Mouse (Mus musculus): ENCODE measurements around the gene Olfr224.
A peak's percentile ranks its signal among the peaks of the same experiment; 100 is the strongest.
"Not testable (repeated sequence)": the region's sequence is repeated elsewhere in the genome, so short reads cannot be mapped to it uniquely, and the experiment has no call there.

Olfr224 gene

DNA sequence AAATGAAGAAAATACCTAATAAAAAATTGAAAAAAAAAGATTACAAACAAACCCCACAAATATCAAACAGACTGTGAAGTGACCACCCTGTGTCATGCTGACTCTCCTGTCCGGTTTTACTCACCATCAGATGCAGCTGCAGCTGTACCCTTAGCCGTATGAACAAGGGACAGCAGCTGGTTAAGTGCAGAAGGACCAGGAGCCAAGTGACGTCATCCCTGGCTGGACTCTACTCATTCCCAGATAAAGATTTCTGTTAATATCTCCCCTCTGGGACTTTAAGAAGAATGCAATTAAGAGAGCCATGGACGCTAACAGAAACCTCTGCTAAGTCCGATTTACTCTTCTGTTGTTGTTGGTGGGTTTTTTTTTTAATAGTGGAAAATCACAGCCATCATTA lies at the start of gene Olfr224:
Olfr224 (minus strand) TSS at position 149 of the 400 bp plus-strand sequence.
- no peak for DNase-seq (ENCODE audit: low spot score)

DNA sequence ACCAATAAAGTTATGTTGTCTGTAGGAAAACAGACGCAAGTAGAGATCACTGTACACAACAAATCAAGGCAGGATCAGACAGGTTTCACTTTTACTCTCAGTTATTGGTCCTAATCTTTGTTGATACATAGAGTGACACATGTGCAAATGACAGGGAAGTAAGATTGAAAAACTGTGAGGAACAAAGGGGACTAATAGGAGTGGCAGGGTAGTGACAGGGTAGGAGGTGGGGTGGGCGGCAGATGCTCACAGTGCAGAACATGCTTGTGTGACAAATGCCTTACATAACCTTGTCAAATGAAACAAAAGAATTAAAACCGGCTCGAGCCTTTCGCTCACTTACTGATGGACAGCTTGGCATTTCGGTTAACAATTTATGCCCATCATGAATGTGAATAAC lies 48.4 kb upstream of the Olfr224 start:
- DNase-seq (ENCODE audit: low spot score), result no peak

DNA sequence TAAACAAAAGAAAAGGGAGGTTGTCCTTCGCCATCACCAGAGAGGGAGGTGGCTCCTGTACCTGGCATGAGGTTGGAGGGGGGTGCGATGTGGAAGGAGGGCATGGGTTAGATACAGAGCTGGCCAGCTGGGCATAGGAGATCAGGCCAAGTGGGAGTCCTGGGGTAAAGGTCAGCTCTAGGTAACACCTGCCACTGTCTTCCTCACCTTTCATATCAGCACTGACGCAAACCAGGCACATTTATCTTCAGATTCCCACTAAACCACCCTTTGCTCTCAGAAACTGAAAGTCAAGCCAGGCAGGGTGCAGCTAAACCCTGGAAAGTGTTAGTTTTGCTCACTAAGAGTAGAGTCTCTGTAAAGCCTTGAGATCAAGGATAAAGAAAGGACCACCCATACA lies 48.0 kb upstream of the Olfr224 start:
- DNase-seq (ENCODE audit: low spot score), result no peak

DNA sequence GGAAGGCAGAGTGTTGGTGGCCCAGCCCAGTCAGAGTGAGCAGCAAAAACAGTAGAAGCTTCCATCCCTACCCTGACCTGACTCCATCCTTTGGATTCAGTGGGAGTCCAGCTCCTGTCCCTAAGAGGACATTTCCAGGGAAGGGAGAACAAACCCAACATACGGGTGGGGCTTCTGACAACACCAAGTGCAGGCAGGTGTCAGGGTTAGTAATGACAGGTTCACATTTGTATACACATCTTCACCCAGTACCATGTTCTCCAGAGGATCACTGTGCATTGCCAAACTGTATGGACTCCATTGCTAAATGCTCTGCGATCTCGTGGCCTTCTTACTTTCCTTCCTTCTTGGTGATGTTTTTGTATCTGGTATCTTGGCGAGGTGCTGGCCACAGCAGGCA lies 45.6 kb upstream of the Olfr224 start, which contains the start of gene 2210407C18Rik:
2210407C18Rik (minus strand) TSS at position 101 of the 400 bp plus-strand sequence.
- no peak for DNase-seq (ENCODE audit: low spot score)

DNA sequence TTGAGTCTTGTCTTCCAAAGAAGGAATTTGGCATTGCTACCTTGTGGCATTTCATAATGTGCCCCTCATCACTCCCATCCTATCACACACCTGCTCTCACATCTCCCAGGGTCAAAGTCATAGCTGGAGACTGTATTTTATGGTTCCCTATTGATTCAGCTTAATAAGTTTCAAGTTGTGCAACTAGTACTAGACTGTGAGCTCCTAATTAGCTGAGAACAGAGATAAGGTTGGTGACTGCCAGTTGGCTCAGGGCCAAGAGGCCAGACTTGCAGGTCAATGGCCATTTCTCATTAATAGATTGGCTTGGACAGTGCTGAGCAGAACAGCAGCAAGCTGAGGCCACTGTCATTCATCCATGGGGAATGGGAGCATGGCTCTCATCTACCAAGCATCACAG lies 44.2 kb upstream of the Olfr224 start:
- DNase-seq (ENCODE audit: low spot score), result no peak

DNA sequence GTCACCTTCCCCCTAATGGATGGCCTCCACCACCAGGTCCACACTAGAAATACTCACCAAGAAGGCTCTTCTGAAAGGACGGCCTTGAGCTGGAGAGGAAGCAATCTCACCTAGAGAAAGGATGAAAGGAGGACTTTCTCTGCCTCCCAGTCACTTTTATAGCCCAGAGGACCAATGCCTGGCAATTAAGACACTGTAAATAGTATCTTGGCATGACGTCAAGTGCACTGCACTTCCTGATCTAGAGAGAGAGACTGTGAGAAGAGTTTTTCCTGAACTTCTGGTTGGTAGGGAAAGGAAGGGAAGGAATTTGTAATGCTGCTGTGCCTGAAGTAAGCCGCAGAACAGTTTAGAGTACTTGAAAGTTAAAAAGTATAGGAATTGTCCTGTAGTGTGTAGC lies 43.0 kb upstream of the Olfr224 start:
- no peak for DNase-seq (ENCODE audit: low spot score)

DNA sequence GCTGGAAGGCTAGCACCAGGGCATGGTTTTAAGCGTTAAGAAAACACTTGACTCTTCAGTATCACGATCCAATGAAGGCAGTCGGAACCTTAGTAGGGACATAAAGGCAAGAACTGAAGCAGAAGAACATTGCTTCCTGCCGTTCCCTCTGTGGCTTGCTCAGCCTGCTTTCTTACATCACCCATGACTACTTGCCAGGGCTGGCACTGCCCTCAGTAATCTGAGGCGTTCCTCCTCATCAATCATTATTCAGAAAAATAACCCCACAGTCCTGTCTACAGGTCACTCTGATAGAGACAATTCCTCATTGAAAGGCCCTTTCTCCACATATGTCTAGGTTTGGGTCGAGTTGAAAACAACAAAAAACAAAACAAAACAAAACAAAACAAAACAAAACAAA lies 36.7 kb upstream of the Olfr224 start:
- DNase-seq (ENCODE audit: low spot score), result no peak

DNA sequence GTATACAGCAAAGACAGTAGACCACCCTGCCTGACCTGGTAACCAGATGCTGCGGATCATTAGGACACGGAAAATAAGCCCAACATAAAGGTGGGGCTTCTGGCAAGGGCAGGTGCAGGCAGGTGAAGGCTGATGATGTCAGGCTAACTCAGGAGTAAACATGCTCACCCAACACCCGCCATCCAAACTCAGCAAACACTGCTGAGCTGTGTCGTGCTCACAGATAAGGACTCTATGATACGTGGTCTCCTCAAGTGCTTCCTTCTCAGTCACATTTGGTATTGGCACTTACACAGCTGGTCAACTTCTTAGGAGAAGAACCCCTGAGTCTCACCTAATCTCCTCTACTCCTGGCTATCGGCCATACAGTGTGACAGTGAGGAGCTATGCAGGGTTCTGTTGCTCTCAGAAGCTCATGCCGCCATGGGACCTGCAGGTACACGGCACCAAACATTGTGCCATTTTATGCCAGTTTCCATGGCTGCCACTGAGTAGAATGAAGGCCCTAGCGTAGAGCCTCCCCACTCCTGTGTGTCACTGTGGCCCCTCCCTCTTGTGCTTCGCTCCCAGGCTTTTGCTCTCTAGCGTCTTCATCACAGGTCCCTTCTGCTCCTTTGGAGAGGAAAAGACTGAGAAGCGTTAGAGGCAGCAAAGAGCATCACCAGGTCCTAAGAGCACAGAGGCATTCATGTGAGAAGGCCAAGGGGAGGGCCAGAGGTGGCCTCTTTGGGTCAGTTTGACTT lies 36.0 kb upstream of the Olfr224 start:
- no peak for DNase-seq (ENCODE audit: low spot score)

DNA sequence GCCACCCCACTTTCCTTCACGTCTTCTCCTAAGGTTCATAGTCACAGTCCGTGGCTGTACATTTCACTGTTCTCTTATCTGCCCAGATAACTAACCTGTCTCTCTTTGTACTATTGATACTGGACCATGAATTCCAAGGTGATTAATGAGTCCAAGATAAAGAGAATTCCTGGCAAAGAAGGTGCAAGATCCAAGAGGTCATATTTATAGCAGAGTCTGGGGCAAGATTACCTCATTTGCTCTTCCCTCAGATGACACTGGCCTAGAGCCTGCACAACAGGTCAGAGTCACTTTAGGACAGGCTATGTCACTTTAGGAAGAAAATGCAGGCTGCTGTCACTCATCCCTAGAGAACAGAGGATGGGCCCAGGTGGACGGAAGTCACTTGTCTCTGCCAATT lies 34.9 kb upstream of the Olfr224 start:
- no peak for DNase-seq (ENCODE audit: low spot score)

DNA sequence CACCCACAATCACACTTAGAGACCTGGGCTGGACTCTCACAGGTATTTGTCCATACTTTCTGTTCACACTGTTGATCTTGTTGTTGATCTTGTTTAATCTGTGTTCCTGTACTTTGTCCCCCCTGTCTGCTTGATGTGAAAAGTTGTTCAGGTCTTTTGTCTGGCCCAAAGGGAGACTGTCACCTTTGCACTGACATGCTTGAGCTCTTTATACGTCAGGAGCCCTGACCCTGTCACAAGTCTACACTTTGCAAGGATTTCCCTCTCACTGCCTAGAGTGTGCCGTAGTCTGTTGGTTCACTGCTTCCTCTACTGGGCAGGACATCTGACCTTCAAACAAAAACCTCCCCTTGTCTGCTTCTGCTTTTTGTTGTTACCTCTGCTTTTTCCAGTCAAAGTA lies 34.3 kb upstream of the Olfr224 start:
- no peak for DNase-seq (ENCODE audit: low spot score)

DNA sequence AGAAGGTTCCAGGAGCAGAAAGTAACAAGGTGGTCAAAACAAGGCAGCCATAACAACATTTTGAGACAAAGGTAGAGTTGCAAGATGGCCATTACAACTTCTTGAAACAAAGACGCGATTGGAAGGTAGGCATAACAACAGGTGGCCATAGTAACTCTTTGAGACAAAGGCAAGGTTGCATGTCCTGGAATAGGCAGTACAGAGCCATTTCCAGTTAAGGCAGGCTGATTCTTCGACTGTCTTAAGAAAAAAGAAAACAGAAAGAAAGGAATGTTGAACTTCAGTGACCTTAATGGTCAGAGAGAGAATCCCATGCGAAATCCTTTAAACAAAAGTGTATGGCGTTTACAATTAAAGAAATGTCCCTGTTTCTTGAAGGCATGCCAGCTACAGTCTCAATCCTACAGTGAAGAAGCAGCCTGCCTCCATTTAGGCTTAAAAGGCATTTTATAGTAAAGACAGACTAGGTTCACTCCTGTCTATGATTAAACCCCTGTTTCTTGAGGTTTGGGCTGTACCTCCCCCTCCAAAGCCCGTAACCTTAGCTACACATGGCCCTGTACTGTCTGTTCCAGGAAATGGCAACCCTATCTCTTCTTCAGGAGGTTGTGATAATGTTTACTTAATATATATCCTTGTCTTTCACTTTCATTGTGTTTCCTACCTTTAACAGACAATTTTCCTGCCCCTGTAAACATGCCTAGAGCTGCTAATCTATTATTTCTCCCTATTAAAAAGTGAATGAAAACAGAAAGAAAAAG lies 32.6 kb upstream of the Olfr224 start:
- no peak for DNase-seq (ENCODE audit: low spot score)

DNA sequence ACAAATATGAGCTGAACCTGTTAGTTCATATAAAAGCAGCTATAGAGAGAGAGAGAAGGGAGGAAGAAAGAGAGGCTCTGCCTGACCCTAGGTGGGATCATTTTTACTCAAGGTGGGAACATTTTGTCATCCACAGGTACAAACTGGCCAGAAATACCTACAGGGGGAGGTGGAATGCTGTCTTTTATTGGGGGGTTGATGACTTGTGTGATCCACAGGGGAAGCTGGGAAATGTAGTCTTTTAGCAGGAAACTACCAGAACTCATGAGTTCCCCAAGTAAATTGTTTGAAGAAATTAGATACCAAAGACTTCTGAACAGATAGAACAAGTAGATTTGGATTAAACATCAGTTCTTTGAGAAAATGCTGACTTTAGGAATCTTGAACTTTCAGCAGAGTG lies 31.7 kb upstream of the Olfr224 start:
- DNase-seq (ENCODE audit: low spot score), result no peak

DNA sequence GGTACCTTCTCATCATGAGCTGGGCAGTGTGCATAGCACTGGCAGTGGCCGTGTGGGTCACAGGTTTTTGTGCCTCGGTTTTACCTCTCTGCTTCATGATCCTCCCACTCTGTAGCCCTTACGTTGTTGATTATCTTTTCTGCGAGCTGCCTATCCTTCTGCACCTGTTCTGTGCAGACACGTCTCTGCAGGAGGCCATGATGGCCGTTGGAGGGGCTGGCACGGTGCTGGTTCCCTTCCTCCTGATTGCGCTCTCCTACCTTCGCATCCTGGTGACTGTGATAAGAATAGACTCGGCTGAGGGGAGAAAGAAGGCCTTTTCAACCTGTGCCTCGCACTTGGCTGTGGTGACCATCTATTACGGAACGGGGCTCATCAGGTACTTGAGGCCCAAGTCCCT lies 27.5 kb upstream of the Olfr224 start:
- no peak for DNase-seq (ENCODE audit: low spot score)

DNA sequence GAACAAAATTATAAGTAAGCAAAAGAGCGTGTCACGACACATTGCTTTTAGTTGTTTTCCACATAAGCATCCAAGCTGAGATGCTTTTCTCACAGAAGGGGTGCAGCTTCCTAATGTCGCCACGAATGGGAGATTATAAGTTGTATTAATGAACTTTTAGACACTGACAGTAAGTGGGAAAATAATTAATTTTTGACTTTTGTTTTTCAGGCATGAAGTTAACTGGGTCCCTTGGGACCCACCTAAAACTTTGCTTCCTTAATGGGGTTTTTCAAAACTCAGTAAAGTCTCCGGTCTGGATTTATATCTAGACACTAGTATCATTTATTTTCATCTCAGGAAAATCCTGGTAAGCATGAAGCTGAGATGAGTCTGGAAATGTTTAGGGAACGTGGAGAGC lies 24.5 kb upstream of the Olfr224 start, which contains the start of gene Olfr324:
Olfr324 (plus strand) TSS at position 301 of the 400 bp plus-strand sequence.
- DNase-seq (ENCODE audit: low spot score), result no peak

DNA sequence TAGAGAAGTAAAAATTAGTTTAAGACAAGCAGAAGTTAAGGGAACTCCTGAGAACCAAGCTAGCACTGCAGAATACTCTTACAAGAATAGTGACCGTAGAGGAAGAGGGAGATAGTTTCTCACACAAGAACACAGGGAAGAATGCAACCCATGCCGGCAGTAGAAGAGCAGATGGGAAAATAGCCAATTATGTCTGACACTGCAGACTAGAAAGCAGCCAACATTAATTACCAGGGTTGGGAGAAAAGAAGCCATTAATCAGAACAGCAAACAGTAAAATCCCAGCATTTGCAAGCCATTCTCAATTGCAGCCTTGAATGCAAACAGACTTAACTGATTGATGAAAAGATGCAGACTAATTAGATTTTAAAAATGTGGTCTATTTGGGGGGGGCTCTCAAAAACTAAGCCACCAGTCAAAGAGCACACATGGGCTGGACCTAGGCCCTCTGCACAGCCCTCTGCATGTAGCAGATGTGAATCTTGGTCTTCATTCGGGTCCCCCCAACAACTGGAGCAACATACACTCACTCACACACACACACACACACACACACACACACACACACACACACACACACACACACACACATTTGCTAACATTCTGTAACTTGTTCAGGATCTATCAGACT lies 18.4 kb upstream of the Olfr224 start:
- no peak for DNase-seq (ENCODE audit: low spot score)

DNA sequence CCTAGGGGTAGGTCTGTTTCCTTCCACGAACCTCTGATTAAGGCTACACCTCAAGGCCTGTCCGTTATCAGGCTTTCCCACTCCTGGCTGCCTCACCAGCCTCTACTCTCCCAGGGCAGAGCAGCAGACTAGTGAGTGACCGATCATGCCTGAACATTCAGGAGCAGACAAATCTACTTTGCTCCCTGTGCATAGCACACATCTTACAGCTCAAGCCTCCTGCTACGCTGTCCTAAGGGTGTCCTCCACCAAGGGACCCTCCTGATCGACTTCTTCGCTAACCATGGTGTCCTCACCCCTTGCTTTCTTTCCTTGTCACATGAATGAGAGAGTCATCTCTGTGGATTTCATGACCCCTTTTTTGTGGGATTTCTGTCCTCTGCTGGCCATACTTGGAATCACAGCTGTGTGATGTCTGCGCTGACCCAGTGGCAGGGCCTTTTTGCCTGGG lies 17.6 kb upstream of the Olfr224 start:
- peak; percentile 60 for DNase-seq (ENCODE audit: low spot score)

DNA sequence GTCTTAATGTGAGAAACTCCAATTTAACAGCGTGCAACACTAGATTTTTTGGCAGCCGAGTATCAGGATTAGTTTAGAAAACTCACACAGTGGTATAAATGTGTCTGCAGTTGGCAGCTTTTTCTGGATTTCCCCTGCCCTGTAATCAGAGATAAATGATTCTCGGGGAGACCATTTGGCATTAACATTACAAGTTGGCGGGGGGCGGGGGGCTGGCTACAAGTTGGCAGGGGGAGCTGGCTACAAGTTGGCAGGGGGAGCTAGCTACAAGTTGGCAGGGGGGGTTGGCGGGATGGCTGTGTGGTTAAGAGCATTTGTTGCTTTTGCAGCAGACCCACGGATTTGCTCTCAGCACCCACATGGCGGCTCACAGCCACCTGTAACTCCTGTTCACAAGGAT lies 8.3 kb upstream of the Olfr224 start:
- DNase-seq (ENCODE audit: low spot score), result no peak

DNA sequence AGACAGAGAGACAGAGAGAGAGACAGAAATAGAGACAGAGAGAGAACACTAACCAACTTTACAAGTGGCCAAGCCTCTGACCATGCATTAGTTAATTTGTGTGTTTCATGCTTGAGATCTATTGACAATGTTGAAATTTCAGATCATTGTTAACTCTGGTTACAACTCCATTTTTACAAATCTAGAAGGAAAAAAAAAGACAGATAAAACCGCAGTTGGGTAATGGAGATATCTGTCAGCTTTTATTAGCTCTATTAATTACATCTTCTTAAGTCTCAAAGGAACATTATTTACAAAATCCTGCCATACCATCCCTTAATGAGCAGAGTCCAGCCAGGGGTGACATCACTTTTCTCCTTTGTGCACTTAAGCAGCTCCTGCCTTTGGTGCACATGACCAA lies 7.1 kb upstream of the Olfr224 start, which contains the start of gene Olfr325:
Olfr325 (plus strand) TSS at position 301 of the 400 bp plus-strand sequence.
- DNase-seq (ENCODE audit: low spot score), result no peak

DNA sequence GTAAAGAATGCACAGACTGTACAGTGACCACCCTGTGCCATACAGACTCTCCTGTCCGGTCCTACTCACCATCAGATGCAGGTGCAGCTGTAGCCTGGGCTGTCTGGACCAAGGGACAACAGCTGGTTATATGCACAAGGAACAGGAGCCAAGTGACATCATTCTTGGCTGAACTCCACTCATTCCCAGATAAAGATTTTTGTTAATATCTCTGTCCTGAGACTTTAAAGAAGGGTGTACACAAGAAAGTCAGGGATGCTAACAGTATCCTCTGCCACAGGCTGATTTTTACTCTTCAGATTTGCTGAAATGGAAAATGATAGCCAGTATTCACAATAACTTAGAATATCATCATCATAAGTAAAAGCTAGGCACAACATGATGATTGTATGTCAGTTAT lies 14.8 kb downstream of the Olfr224 start, which contains the start of gene Olfr328:
Olfr328 (minus strand) TSS at position 101 of the 400 bp plus-strand sequence.
- no peak for DNase-seq (ENCODE audit: low spot score)

DNA sequence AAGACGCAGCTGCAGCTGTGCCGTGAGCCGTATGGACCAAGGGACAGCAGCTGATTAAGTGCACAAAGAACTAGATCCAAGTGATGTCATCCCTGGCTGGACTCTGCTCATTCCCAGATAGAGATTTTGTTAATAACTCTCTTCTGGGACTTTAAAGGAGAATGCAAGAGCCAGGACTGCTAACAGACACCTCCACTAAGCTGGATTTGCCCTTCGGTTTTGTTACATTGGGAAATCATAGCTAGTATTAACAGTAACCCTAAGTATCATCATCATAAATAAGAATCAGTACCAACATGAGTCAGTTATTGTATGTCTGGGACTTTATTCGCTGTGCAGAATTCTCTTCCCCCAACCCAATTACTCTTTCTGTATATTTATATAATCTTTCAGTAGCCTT lies 24.0 kb downstream of the Olfr224 start, which contains the start of gene Olfr329-ps:
Olfr329-ps (minus strand) TSS at position 101 of the 400 bp plus-strand sequence.
- DNase-seq (ENCODE audit: low spot score), result no peak

DNA sequence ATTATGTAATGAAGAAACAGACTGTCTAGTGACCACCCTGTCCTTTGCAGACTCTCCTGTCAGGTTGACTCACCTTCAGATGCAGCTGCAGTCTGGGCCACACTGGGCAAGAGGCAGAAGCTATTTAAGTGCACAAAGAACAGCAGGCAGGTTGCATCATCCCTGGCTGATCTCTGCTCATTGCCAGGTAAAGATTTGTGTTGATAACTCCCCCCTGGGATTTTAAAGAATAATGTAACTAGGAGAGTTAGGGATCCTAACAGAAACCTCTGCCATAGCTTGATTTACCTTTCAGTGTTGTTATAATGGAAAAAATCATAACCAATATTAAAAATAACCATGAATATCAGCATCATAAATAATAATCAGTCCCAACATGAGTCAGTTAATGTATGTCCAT lies 35.6 kb downstream of the Olfr224 start, which contains the start of gene Olfr330:
Olfr330 (minus strand) TSS at position 101 of the 400 bp plus-strand sequence.
- not testable (repeated sequence) for DNase-seq (ENCODE audit: low spot score)

DNA sequence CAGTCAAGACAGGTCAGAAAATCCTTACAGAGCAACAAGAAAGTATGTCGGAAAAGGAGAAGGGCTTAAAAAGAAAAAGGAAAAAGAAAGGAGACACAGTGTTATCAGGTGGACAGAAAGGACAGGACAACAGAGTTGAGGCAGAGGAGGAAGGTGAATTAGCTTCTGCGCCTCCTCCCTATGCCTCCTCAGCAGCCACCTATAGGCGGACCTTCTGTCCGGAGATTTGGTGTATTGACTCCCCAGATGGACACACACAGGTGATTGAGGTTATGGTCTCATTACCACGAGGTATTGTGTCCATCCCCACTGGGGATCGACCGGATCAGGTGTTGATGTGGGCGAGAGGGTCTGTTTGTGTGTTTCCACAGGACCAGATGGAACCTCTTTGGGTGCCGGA lies 50.6 kb downstream of the Olfr224 start:
- DNase-seq (ENCODE audit: low spot score), result not testable (repeated sequence)

All from spleen, adult 12 weeks (tissue).